Mouse (Mus musculus) MEL (cell line): ENCODE measurements around the gene Kxd1. TPM values are rescaled to one million over a fixed set of nuclear protein-coding genes. Genes with fewer than 3 reads are reported as not detected.

Source experiments
- DNase-seq: peaks from one replicate; pipeline ENCODE4 v3.0.0; 2011; ENCODE audit warnings: low read depth, low spot score
- H3K27ac ChIP-seq: 2 replicates; pipeline ENCODE4 v1.5.1; 2012; ENCODE audit warnings: low read depth, mild to moderate bottlenecking, control low read depth, low read length, moderate library complexity; ENCODE audit not compliant: control insufficient read depth
- H3K27me3 ChIP-seq, 2 experiments: fragments of 150-350 bp in 1 of 2; sonication (generic) in 1 of 2; 2 replicates each; pipeline ENCODE4 v1.6.1; 2012; ENCODE audit warnings: low read length in 2 of 2, mild to moderate bottlenecking in 2 of 2, improper control_type of control experiment in 1 of 2, moderate library complexity in 1 of 2; ENCODE audit not compliant: insufficient read depth in 2 of 2, control insufficient read depth in 1 of 2
- H3K36me3 ChIP-seq, 2 experiments: 2 replicates each; pipeline ENCODE4 v1.6.1; 2012 to 2014; ENCODE audit warnings: low read length in 2 of 2, improper control_type of control experiment in 1 of 2, inconsistent platforms in 1 of 2, mild to moderate bottlenecking in 1 of 2; ENCODE audit not compliant: insufficient read depth in 2 of 2, control insufficient read depth in 1 of 2
- H3K4me1 ChIP-seq, 2 experiments: fragments of 150-350 bp in 1 of 2; sonication (generic) in 1 of 2; 2 replicates each; pipeline ENCODE4 v1.6.1; 2012; ENCODE audit warnings: low read length in 2 of 2, improper control_type of control experiment in 1 of 2, mild to moderate bottlenecking in 1 of 2; ENCODE audit not compliant: insufficient read depth in 2 of 2, control insufficient read depth in 1 of 2
- H3K4me3 ChIP-seq, 2 experiments: fragments of 150-350 bp in 1 of 2; sonication (generic) in 1 of 2; 2 replicates each; pipeline ENCODE4 v1.5.1; 2012; ENCODE audit warnings: low read depth in 2 of 2, low read length in 2 of 2, mild to moderate bottlenecking in 2 of 2, moderate library complexity in 2 of 2, control low read depth in 1 of 2, improper control_type of control experiment in 1 of 2; ENCODE audit not compliant: control insufficient read depth in 1 of 2, insufficient read depth in 1 of 2
- H3K79me2 ChIP-seq: 2 replicates; pipeline ENCODE4 v1.6.1; 2012; ENCODE audit warnings: mild to moderate bottlenecking, low read length, moderate library complexity; ENCODE audit not compliant: control insufficient read depth, poor library complexity, insufficient read depth
- H3K9ac ChIP-seq: 2 replicates; pipeline ENCODE4 v1.6.1; 2012; ENCODE audit warnings: low read depth, mild to moderate bottlenecking, control low read depth, low read length, moderate library complexity; ENCODE audit not compliant: control insufficient read depth, poor library complexity, severe bottlenecking
- H3K9me3 ChIP-seq: fragments of 150-350 bp; sonication (generic); replicated peaks from 2 replicates; pipeline ENCODE4 v1.6.1; 2012; ENCODE audit warnings: mild to moderate bottlenecking, low read length, improper control_type of control experiment, moderate library complexity; ENCODE audit not compliant: insufficient read depth
- CHD2 ChIP-seq: IDR thresholded peaks from 2 replicates; pipeline ENCODE4 v1.6.1; 2011; ENCODE audit warnings: low read length, improper control_type of control experiment
- CTCF ChIP-seq, 3 experiments: IDR thresholded peaks in 2 of 3; conservative IDR thresholded peaks in 1 of 3; 2 replicates each; pipeline ENCODE4 v1.5.1; 2011 to 2012; ENCODE audit warnings: low read length in 3 of 3, low read depth in 2 of 3, mild to moderate bottlenecking in 2 of 3, improper control_type of control experiment in 1 of 3, inconsistent platforms in 1 of 3, mixed read lengths in 1 of 3, moderate library complexity in 1 of 3; ENCODE audit not compliant: control insufficient read depth in 1 of 3, insufficient read depth in 1 of 3, poor library complexity in 1 of 3, severe bottlenecking in 1 of 3
- ELF1 ChIP-seq: IDR thresholded peaks from 2 replicates; pipeline ENCODE4 v1.6.1; 2014; ENCODE audit warnings: low read depth, mild to moderate bottlenecking, inconsistent platforms, low read length, improper control_type of control experiment, moderate library complexity
- GATA1 ChIP-seq: IDR thresholded peaks from 2 replicates; pipeline ENCODE4 v1.6.1; 2011; ENCODE audit warnings: low read depth, low read length, improper control_type of control experiment
- HCFC1 ChIP-seq: IDR thresholded peaks from 2 replicates; pipeline ENCODE4 v1.6.1; 2012; ENCODE audit warnings: low read depth, mild to moderate bottlenecking, inconsistent platforms, low read length, improper control_type of control experiment, moderate library complexity
- JUND ChIP-seq: IDR thresholded peaks from 2 replicates; pipeline ENCODE4 v1.6.1; 2011; ENCODE audit warnings: low read depth, mild to moderate bottlenecking, improper control_type of control experiment, low read length
- MAX ChIP-seq: IDR thresholded peaks from 2 replicates; pipeline ENCODE4 v1.6.1; 2011; ENCODE audit warnings: low read length, improper control_type of control experiment
- MYB ChIP-seq: IDR thresholded peaks from 2 replicates; pipeline ENCODE4 v1.6.1; 2011; ENCODE audit warnings: mild to moderate bottlenecking, low read depth, low read length, improper control_type of control experiment
- MYC ChIP-seq: IDR thresholded peaks from 2 replicates; pipeline ENCODE4 v1.6.1; 2011; ENCODE audit warnings: low read depth, mild to moderate bottlenecking, low read length, improper control_type of control experiment, moderate library complexity
- NELFE ChIP-seq: IDR thresholded peaks from 2 replicates; pipeline ENCODE4 v1.6.1; 2011; ENCODE audit warnings: low read depth, low read length, improper control_type of control experiment
- NRF1 ChIP-seq: IDR thresholded peaks from 2 replicates; pipeline ENCODE4 v1.6.1; 2014; ENCODE audit warnings: low read depth, mild to moderate bottlenecking, inconsistent platforms, low read length, improper control_type of control experiment, moderate library complexity; ENCODE audit not compliant: poor library complexity, insufficient read depth, severe bottlenecking
- POLR2AphosphoS2 ChIP-seq: IDR thresholded peaks from 2 replicates; pipeline ENCODE4 v1.6.1; 2011; ENCODE audit warnings: low read length, improper control_type of control experiment
- POLR2AphosphoS5 ChIP-seq: IDR thresholded peaks from 2 replicates; pipeline ENCODE4 v1.6.1; 2012; ENCODE audit warnings: low read depth, borderline replicate concordance, mild to moderate bottlenecking, inconsistent platforms, low read length, moderate library complexity, mixed read lengths
- RCOR1 ChIP-seq: IDR thresholded peaks from 2 replicates; pipeline ENCODE4 v1.6.1; 2012; ENCODE audit warnings: low read depth, mild to moderate bottlenecking, inconsistent platforms, low read length, improper control_type of control experiment
- SIN3A ChIP-seq: IDR thresholded peaks from 2 replicates; pipeline ENCODE4 v1.6.1; 2012; ENCODE audit warnings: low read length, improper control_type of control experiment, inconsistent platforms
- SMC3 ChIP-seq: IDR thresholded peaks from 2 replicates; pipeline ENCODE4 v1.6.1; 2011; ENCODE audit warnings: low read depth, low read length, improper control_type of control experiment
- TAL1 ChIP-seq: IDR thresholded peaks from 2 replicates; pipeline ENCODE4 v1.6.1; 2012; ENCODE audit warnings: mild to moderate bottlenecking, inconsistent platforms, low read length, moderate library complexity, mixed read lengths
- TBP ChIP-seq: IDR thresholded peaks from 2 replicates; pipeline ENCODE4 v1.8.0; 2011; ENCODE audit warnings: low read depth, low read length, improper control_type of control experiment
- TCF12 ChIP-seq: IDR thresholded peaks from 2 replicates; pipeline ENCODE4 v1.6.1; 2014; ENCODE audit warnings: low read depth, mild to moderate bottlenecking, inconsistent platforms, low read length, improper control_type of control experiment, moderate library complexity
- UBTF ChIP-seq: IDR thresholded peaks from 2 replicates; pipeline ENCODE4 v1.6.1; 2012; ENCODE audit warnings: low read depth, mild to moderate bottlenecking, inconsistent platforms, low read length, improper control_type of control experiment, moderate library complexity, borderline replicate concordance; ENCODE audit not compliant: insufficient read depth
- ZMIZ1 ChIP-seq: IDR thresholded peaks from 2 replicates; pipeline ENCODE4 v1.6.1; 2012; ENCODE audit warnings: low read depth, mild to moderate bottlenecking, inconsistent platforms, low read length, improper control_type of control experiment, moderate library complexity
- polyA plus RNA-seq, 2 experiments: library from polyadenylated mRNA; stranded (reverse) in 1 of 2; unstranded in 1 of 2; fragments of >175 nt in 1 of 2; fragments of >200 nt in 1 of 2; gene quantifications; 2 replicates each; pipeline versions ENCODE4 v1.2.1 to v1.2.4; 2012; ENCODE audit warnings: low replicate concordance in 2 of 2, low read depth in 1 of 2; ENCODE audit not compliant: insufficient read length in 2 of 2, insufficient read depth in 1 of 2, missing spikeins in 1 of 2
- total RNA-seq: library from RNA; depleted of rRNA; stranded (reverse); fragments of 300-350 nt; gene quantifications from 2 replicates; pipeline ENCODE4 v1.2.3, GENCODE M21; 2012

Gene Kxd1
- total and polyA plus RNA-seq, 3 experiments: 54.4 to 77.4 TPM; not detected in 1

GRCm38 (mm10) chr8:70535701-70536100 is 7.9 kb upstream of the Kxd1 start (continued):
- no peak for TF ChIP-seq POLR2AphosphoS5
- TF ChIP-seq TCF12: no peak
- TF ChIP-seq, all 39 proteins: peak for 0

GRCm38 (mm10) chr8:70535221-70535620 is 7.5 kb upstream of the Kxd1 start:
- no peak for TF ChIP-seq RCOR1
- TF ChIP-seq MAX: no peak
- TF ChIP-seq HCFC1: no peak
- TF ChIP-seq ZMIZ1: no peak
- TF ChIP-seq NRF1: no peak
- TF ChIP-seq GATA1: no peak
- TF ChIP-seq MYB: no peak
- no peak for TF ChIP-seq CHD2
- TF ChIP-seq CTCF (IDR thresholded peaks at IDR 0.05 in 2 of 3, conservative IDR thresholded peaks at IDR 0.05 in 1 of 3; ENCODE audit: control insufficient read depth in 1 of 3, insufficient read depth in 1 of 3, low read depth in 2 of 3, low read length in 3 of 3, poor library complexity in 1 of 3, severe bottlenecking in 1 of 3): no peak
- no peak for TF ChIP-seq JUND
- no peak for TF ChIP-seq NELFE
- no peak for TF ChIP-seq UBTF
- no peak for TF ChIP-seq ELF1
- no peak for TF ChIP-seq SIN3A
- no peak for TF ChIP-seq POLR2AphosphoS2
- TF ChIP-seq SMC3: no peak
- no peak for TF ChIP-seq MYC
- TF ChIP-seq, all 39 proteins: peak for 0
- H3K9ac ChIP-seq: no peak overlapping the region
- no peak overlapping the region for H3K27ac ChIP-seq
- H3K36me3 ChIP-seq: peaks cover 0 to under 1% of the 10 kb centered on the region in 2 experiments; a peak in 2 of 4 replicates
- DNase-seq: no peak
- H3K79me2 ChIP-seq: peaks cover 12% of the 10 kb centered on the region
- H3K27me3 ChIP-seq: no peaks in the 10 kb centered on the region
- peaks cover 0 to 4% of the 10 kb centered on the region in 2 experiments; a peak in 1 of 4 replicates for H3K4me1 ChIP-seq
- no peaks in the 10 kb centered on the region for H3K9me3 ChIP-seq
- no peak overlapping the region for H3K4me3 ChIP-seq

- Histone ChIP-seq H3K4me1 (peaks cover 0 to 13% of the 10 kb centered on the region in 2 experiments; a peak in 2 of 4 replicates), H3K4me3 (no peak overlapping the region), H3K9ac (no peak overlapping the region), H3K36me3 (peaks cover 0 to 10% of the 10 kb centered on the region in 2 experiments; a peak in 2 of 4 replicates), H3K79me2 (peaks cover 6% of the 10 kb centered on the region), H3K27me3 (no peaks in the 10 kb centered on the region), H3K27ac (no peak overlapping the region), H3K9me3 (no peaks in the 10 kb centered on the region)
- no peak for DNase-seq
- TF ChIP-seq TAL1 (no peak), TCF12 (no peak), GATA1 (no peak), TBP (no peak)
Observed at GRCm38 (mm10) chr8:70534281-70534680, 6.5 kb upstream of the Kxd1 start.
